Mouse (Mus musculus) megakaryocyte-erythroid progenitor cell, adult 5 weeks (primary cell): ENCODE measurements around the gene Elmod2. TPM values are rescaled to one million over a fixed set of nuclear protein-coding genes. Genes with fewer than 3 reads are reported as not detected.

Experiments
- polyA plus RNA-seq: library from polyadenylated mRNA; stranded (reverse); fragments of >175 nt; gene quantifications from 2 replicates; pipeline ENCODE4 v1.2.3, GENCODE M21; 2012

Elmod2 gene
- 0.16 and 0.36 TPM in 2 replicates for polyA plus RNA-seq

GRCm38 (mm10) chr8:83331899-83332697 lies at the start of gene Elmod2:
Gene Elmod2, minus strand, starts transcription at chr8:83332486.

GRCm38 (mm10) chr8:83348263-83348662 lies 16.0 kb upstream of the Elmod2 start, which contains the start of gene Mgat4d:
Gene Mgat4d, plus strand, starts transcription at chr8:83348471.

GRCm38 (mm10) chr8:83290176-83290575 lies 42.1 kb downstream of the Elmod2 start, which contains the start of gene Ucp1:
Gene Ucp1, plus strand, starts transcription at chr8:83290352.

Other genes starting within 250 kb of the Elmod2 start
- 1.6 and 2.1 TPM in 2 replicates for gene Tbc1d9, start 167.1 kb downstream of the Elmod2 start, polyA plus RNA-seq
- gene Gm10645, start 166.3 kb downstream of the Elmod2 start, polyA plus RNA-seq = 0.14 and 0.57 TPM in 2 replicates
- not detected in 2 replicates for gene Ucp1, start 42.1 kb downstream of the Elmod2 start, polyA plus RNA-seq
- gene Mgat4d, start 16.0 kb upstream of the Elmod2 start, polyA plus RNA-seq = not detected in 2 replicates
- 0.06 TPM in 1 of 2 replicates, not detected in the other for gene Clgn, start 57.4 kb upstream of the Elmod2 start, polyA plus RNA-seq
- gene Scoc, start 125.9 kb upstream of the Elmod2 start, polyA plus RNA-seq = 7.6 and 9.0 TPM in 2 replicates
- gene Olfr370, start 203.3 kb upstream of the Elmod2 start, polyA plus RNA-seq = not detected in 2 replicates
- gene Ndufb7, start 234.2 kb upstream of the Elmod2 start, polyA plus RNA-seq = 459 and 524 TPM in 2 replicates